Mouse (Mus musculus) hindbrain, embryonic 14.5 days (tissue): ENCODE measurements around the gene Zbtb18. TPM values are rescaled to one million over a fixed set of nuclear protein-coding genes. Genes with fewer than 3 reads are reported as not detected.
"Not testable (repeated sequence)": the region's sequence is repeated elsewhere in the genome, so short reads cannot be mapped to it uniquely, and the experiment has no call there.

Experiments
- ATAC-seq: fragments of 200-750 bp; cut with Nextera tagmentation; 2 replicates; pipeline ENCODE4 v1.8.0; 2017; ENCODE audit warnings: moderate number of reproducible peaks, mild to moderate bottlenecking, moderate TSS enrichment, moderate library complexity; ENCODE audit not compliant: low FRiP score
- DNase-seq: peaks from one replicate; pipeline ENCODE4 v3.0.0-alpha.2; 2015; ENCODE audit warnings: low spot score
- H3K27ac ChIP-seq: fragments of 300-500 bp; sonication (generic); 2 replicates; pipeline ENCODE4 v1.5.1; 2014; ENCODE audit warnings: mild to moderate bottlenecking, moderate library complexity
- H3K27me3 ChIP-seq: fragments of 300-500 bp; sonication (generic); 2 replicates; pipeline ENCODE4 v1.6.1; 2014; ENCODE audit warnings: mild to moderate bottlenecking, low read length, mixed read lengths; ENCODE audit not compliant: control insufficient read depth, insufficient read depth
- H3K36me3 ChIP-seq: fragments of 300-500 bp; sonication (generic); replicated peaks from 2 replicates; pipeline ENCODE4 v1.6.1; 2014; ENCODE audit not compliant: control insufficient read depth, insufficient read depth
- H3K4me1 ChIP-seq: fragments of 300-500 bp; sonication (generic); replicated peaks from 2 replicates; pipeline ENCODE4 v1.6.1; 2014; ENCODE audit warnings: antibody characterized with exemption, low read length, mixed read lengths; ENCODE audit not compliant: control insufficient read depth, insufficient read depth
- H3K4me2 ChIP-seq: fragments of 300-500 bp; sonication (generic); replicated peaks from 2 replicates; pipeline ENCODE4 v1.6.1; 2014; ENCODE audit warnings: mild to moderate bottlenecking, moderate library complexity
- H3K4me3 ChIP-seq: fragments of 300-500 bp; sonication (generic); replicated peaks from 2 replicates; pipeline ENCODE4 v1.5.1; 2014; ENCODE audit warnings: mild to moderate bottlenecking, low read length
- H3K9ac ChIP-seq: fragments of 300-500 bp; sonication (generic); 2 replicates; pipeline ENCODE4 v1.6.1; 2014
- H3K9me3 ChIP-seq: fragments of 300-500 bp; sonication (generic); 2 replicates; pipeline ENCODE4 v1.6.1; 2016; ENCODE audit warnings: low read length; ENCODE audit not compliant: control insufficient read depth
- WGBS: fragments of 180-500 bp; shearing (Covaris S2); extraction: QIAGEN DNeasy Blood & Tissue Kit; methylation state at CpG from one replicate; pipeline ENCODE4 v1.1.7; 2014; 5-methylcytosine and 5-hydroxymethylcytosine counted together
- polyA plus RNA-seq: library from polyadenylated mRNA; unstranded; fragments of >200 nt; fragmentation: Nextera tagmentation; extraction: Ambion mirVana; gene quantifications from 2 replicates; pipeline ENCODE4 v1.2.1, GENCODE M21; 2014

Gene Zbtb18
- polyA plus RNA-seq, 1 experiment from 2014 or later: 8.2 TPM

DNA sequence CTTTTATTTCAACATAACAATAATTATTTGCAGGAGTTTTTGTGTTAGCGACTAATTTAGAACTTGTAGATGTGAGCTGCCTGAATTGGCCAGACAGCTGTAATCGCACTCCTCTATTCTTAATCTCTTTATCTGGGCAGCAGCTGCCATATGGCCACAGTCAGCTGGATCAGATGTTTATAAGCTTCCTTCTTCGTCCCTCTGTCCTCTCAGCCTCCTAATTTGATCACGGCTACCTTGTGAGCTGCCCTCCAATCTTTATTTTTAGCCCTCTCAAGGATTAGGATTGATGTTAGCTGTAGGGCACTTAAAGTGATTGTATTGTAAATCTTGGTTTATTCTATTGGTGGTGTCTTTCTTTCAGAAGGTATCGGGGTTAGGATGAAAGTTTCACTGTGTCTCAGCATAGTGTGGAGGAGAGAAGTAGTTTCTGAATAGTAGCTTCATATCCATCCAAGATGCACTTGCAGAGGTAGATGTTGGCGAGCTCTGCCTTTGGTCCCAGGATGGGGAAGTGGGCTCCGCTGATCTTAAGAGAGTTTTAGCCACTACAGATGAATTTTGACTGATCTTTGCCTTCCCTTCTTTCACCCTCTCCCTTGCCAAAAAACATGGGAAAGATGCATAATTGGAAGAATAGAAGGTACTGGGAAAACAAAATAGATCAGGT is 3.4 kb downstream of the Zbtb18 start:
- no peak for ATAC-seq
- H3K4me3 ChIP-seq: peak overlapping the region; percentile 73
- 24% methylated on average over 7 of the region's 7 CpGs for WGBS

DNA sequence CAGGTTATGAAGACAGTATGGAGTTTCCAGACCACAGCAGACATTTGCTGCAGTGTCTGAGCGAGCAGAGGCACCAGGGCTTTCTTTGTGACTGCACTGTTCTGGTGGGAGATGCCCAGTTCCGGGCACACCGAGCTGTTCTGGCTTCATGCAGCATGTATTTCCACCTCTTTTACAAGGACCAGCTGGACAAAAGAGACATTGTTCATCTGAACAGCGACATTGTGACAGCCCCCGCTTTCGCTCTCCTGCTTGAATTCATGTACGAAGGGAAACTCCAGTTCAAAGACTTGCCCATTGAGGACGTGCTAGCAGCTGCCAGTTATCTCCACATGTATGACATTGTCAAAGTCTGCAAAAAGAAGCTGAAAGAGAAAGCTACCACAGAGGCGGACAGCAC is 4.9 kb downstream of the Zbtb18 start:
- Histone ChIP-seq H3K4me3 (peak overlapping the region; percentile 73), H3K9ac (peak overlapping the region; percentile 56), H3K27me3 (no peaks in the 10 kb centered on the region), H3K27ac (peak overlapping the region; percentile 77), H3K36me3 (peaks cover 19% of the 10 kb centered on the region), H3K9me3 (no peaks in the 10 kb centered on the region), H3K4me1 (peaks cover 53% of the 10 kb centered on the region), H3K4me2 (peak overlapping the region; percentile 86)
- ATAC-seq: no peak
- WGBS: 9% methylated on average over 9 of the region's 9 CpGs
- DNase-seq: peak; percentile 44

More for the DNA sequence above, 3.4 kb downstream of the Zbtb18 start:
- H3K9ac ChIP-seq: peak overlapping the region; percentile 90
- DNase-seq: no peak
- peak overlapping the region; percentile 86 for H3K4me2 ChIP-seq
- H3K36me3 ChIP-seq: peaks cover 19% of the 10 kb centered on the region
- H3K27me3 ChIP-seq: no peaks in the 10 kb centered on the region
- H3K4me1 ChIP-seq: peaks cover 49% of the 10 kb centered on the region
- H3K27ac ChIP-seq: peak overlapping the region; percentile 97
- H3K9me3 ChIP-seq: no peaks in the 10 kb centered on the region

DNA sequence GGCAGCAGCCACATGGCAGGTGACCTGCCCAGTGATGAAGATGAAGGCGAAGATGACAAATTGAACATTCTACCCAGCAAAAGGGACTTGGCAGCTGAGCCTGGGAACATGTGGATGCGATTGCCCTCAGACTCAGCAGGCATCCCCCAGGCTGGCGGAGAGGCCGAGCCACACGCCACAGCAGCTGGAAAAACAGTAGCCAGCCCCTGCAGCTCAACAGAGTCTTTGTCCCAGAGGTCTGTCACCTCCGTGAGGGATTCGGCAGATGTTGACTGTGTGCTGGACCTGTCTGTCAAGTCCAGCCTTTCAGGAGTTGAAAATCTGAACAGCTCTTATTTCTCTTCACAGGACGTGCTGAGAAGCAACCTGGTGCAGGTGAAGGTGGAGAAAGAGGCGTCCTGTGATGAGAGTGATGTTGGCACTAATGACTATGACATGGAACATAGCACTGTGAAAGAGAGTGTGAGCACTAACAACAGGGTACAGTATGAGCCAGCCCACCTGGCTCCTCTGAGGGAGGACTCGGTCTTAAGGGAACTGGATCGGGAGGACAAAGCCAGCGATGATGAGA is 5.5 kb downstream of the Zbtb18 start:
- ATAC-seq (0 out of 2 replicates have a peak, but pooled peaks have one; percentile 0), DNase-seq (no peak)
- H3K27ac ChIP-seq: peak overlapping the region; percentile 77
- peak overlapping the region; percentile 86 for H3K4me2 ChIP-seq
- H3K4me3 ChIP-seq: peak overlapping the region; percentile 73
- H3K36me3 ChIP-seq: peaks cover 19% of the 10 kb centered on the region
- H3K27me3 ChIP-seq: no peaks in the 10 kb centered on the region
- 21% methylated on average over 12 of the region's 12 CpGs for WGBS
- H3K9ac ChIP-seq: peak overlapping the region; percentile 56
- peaks cover 55% of the 10 kb centered on the region for H3K4me1 ChIP-seq
- no peaks in the 10 kb centered on the region for H3K9me3 ChIP-seq

DNA sequence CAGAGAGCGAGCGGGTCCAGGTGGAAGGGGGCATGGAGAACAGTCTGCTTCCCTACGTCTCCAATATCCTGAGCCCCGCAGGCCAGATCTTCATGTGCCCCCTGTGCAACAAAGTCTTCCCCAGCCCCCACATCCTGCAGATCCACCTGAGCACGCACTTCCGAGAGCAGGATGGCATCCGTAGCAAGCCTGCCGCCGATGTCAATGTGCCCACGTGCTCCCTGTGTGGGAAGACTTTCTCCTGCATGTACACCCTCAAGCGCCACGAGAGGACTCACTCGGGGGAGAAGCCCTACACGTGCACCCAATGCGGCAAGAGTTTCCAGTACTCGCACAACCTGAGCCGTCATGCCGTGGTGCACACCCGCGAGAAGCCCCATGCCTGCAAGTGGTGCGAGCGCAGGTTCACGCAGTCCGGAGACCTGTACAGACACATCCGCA is 6.0 kb downstream of the Zbtb18 start:
- ATAC-seq: peak; percentile 25; the same call in 1 of the 2 replicates
- H3K9me3 ChIP-seq: no peaks in the 10 kb centered on the region
- WGBS: 49% methylated on average over 25 of the region's 25 CpGs
- peaks cover 19% of the 10 kb centered on the region for H3K36me3 ChIP-seq
- H3K4me1 ChIP-seq: peaks cover 53% of the 10 kb centered on the region
- peak overlapping the region; percentile 56 for H3K9ac ChIP-seq
- peak overlapping the region; percentile 77 for H3K27ac ChIP-seq
- H3K4me2 ChIP-seq: peak overlapping the region; percentile 86
- peak overlapping the region; percentile 73 for H3K4me3 ChIP-seq
- DNase-seq: no peak
- H3K27me3 ChIP-seq: no peaks in the 10 kb centered on the region

DNA sequence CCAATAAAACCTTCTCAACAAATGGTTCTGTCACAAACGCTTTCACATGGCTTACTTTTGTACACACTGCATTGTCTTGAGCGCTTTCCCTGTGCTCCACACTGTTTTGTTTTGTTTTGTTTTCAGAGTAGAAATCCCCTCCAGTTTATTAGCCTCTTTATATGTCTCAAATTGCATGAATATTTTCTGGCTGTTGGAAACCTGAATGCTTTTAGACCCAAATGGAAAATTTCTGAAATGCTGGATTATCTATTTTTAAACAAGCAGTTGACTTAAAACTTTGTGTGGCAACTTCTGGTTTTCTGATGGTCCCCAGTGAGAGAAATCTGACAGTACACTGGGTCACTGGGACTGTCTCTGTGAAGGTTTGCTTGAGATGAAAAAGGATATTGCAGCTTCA is 6.8 kb downstream of the Zbtb18 start:
- H3K9me3 ChIP-seq: no peaks in the 10 kb centered on the region
- H3K36me3 ChIP-seq: peaks cover 19% of the 10 kb centered on the region
- no peak for DNase-seq
- H3K4me2 ChIP-seq: peak overlapping the region; percentile 86
- no peak for ATAC-seq
- no peaks in the 10 kb centered on the region for H3K27me3 ChIP-seq
- H3K4me1 ChIP-seq: peaks cover 45% of the 10 kb centered on the region
- H3K4me3 ChIP-seq: peak overlapping the region; percentile 73
- H3K9ac ChIP-seq: peak overlapping the region; percentile 24; the same call in 1 of the 2 replicates
- 33% methylated on average over 2 of the region's 2 CpGs for WGBS
- no peak overlapping the region for H3K27ac ChIP-seq

DNA sequence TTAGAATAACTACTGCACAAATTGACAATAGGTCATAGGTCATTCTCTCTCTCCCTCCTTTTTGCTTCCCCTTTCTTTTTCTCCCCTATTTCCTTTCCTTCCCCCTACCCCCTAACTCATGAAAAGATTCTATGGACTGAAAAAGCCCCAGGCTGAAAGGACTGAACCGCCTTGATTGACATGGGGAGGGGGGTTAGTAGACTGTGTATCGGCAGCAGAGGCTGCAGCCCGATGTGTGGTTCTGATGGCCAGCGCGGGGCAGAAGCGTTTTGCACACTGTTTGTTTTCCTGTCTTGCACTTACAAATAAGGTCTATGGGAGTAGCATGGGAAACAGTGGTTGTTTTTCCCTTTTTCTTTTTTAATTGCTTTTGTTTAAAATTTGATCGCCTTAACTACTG is 7.7 kb downstream of the Zbtb18 start:
- H3K9ac ChIP-seq, H3K27me3 ChIP-seq, H3K27ac ChIP-seq, H3K9me3 ChIP-seq, H3K4me3 ChIP-seq, DNase-seq, ATAC-seq: not testable (repeated sequence)
- Histone ChIP-seq H3K36me3 (peaks cover 19% of the 10 kb centered on the region), H3K4me2 (peak overlapping the region; percentile 86), H3K4me1 (peaks cover 38% of the 10 kb centered on the region)
- WGBS: 21% methylated on average over 7 of the region's 7 CpGs

DNA sequence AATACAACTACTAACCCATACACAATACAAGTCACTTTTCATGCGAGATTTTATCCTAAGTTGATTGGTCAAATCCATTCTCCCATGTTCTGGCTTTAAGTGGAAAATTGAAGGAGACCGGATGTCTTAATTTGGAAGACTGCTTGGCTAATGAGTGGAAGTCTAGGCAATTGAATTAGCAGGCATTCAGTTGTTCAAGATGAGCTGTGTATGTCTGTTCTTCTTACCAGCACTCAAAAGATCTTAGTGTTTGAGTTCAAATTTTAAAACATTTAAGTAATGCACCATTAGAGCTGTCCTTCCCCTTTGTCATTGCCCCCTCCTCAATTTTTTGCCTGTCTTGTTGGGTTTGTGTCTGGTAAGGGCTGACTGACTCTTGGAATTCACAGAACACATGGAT is 8.9 kb downstream of the Zbtb18 start:
- H3K4me3 ChIP-seq: no peak overlapping the region
- no peaks in the 10 kb centered on the region for H3K9me3 ChIP-seq
- peaks cover 36% of the 10 kb centered on the region for H3K4me1 ChIP-seq
- no peak for ATAC-seq
- no peak overlapping the region for H3K27ac ChIP-seq
- H3K27me3 ChIP-seq: no peaks in the 10 kb centered on the region
- no peak overlapping the region for H3K4me2 ChIP-seq
- peaks cover 19% of the 10 kb centered on the region for H3K36me3 ChIP-seq
- DNase-seq: no peak
- H3K9ac ChIP-seq: no peak overlapping the region
- 64% methylated on average over 2 of the region's 2 CpGs for WGBS

DNA sequence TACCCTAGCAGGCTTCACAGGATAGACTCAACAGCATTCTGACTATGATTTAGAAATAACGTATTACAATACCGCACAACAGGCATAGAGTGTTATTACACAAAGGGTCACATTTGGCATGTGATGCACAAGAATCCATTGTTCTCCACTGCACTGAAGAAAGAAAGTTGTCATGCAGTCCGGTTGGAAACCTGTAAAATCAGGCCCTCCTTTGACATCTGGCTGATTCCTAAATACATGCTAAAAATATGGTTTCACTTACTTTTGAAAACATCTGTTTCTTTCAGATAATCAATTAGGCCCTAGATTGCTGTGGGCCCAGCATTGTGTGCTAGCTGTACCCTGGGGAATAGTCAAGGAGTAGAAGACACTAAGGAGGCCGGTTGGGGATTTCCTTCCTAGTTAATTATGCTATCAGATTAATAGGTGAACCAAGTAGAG is 9.9 kb downstream of the Zbtb18 start:
- peaks cover 19% of the 10 kb centered on the region for H3K36me3 ChIP-seq
- H3K4me1 ChIP-seq: peaks cover 27% of the 10 kb centered on the region
- no peak for ATAC-seq
- H3K27ac ChIP-seq: peak overlapping the region; percentile 20; the same call in 1 of the 2 replicates
- H3K4me3 ChIP-seq: no peak overlapping the region
- H3K9me3 ChIP-seq: no peaks in the 10 kb centered on the region
- H3K4me2 ChIP-seq: no peak overlapping the region
- no peak for DNase-seq
- no peaks in the 10 kb centered on the region for H3K27me3 ChIP-seq
- WGBS: 24% methylated on average over 4 of the region's 4 CpGs
- H3K9ac ChIP-seq: no peak overlapping the region

DNA sequence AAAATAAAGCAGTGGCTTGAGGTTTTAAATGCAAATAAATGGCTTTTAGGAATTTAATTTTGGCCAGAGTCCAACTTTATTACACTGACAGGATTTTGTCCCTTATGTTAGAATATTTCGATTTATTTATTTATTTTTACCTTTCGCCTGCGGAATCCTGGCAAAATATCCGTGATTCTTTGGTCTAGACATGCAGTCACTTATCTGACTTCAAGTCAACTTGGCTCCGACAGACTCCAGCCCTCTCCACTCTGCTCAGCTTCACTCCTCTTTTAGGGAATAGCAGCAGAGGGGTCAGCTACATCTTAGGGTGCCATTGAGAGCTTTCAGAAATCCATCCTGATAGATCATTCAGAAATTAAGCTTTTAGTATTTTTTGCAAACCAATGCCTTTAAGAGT is 10.8 kb downstream of the Zbtb18 start:
- Histone ChIP-seq H3K36me3 (peaks cover 12% of the 10 kb centered on the region), H3K27me3 (no peaks in the 10 kb centered on the region), H3K9me3 (no peaks in the 10 kb centered on the region), H3K4me2 (no peak overlapping the region), H3K27ac (no peak overlapping the region), H3K4me1 (peaks cover 17% of the 10 kb centered on the region; the same call in 1 of the 2 replicates), H3K9ac (no peak overlapping the region), H3K4me3 (no peak overlapping the region)
- DNase-seq: no peak
- 68% methylated on average over 5 of the region's 5 CpGs for WGBS
- no peak for ATAC-seq
